Mouse (Mus musculus): ENCODE data around the gene Rapgef4.

- no peak for TF ChIP-seq CTCF (IDR thresholded peaks at IDR 0.05; ENCODE audit: low read depth, low read length)
- no peak for TF ChIP-seq POLR2A (IDR thresholded peaks at IDR 0.05; ENCODE audit: extremely low read depth, insufficient read depth, low read length)
Measured at GRCm38 (mm10) chr2:72165136-72165854, 184.3 kb downstream of the Rapgef4 start.

Measured in liver, adult 2 months (tissue).